Mouse (Mus musculus): ENCODE measurements around the gene Iqgap2. TPM values are rescaled to one million over a fixed set of nuclear protein-coding genes. Genes with fewer than 3 reads are reported as not detected.

The Iqgap2 gene
- total and polyA plus RNA-seq, 3 experiments: 0.61 to 2.5 (median 2.2) TPM

GRCm38 (mm10) chr13:95849501-95850007 lies 42.2 kb downstream of the Iqgap2 start:
- Histone ChIP-seq H3K36me3 (ENCODE audit: control insufficient read depth, insufficient read depth, low read length) (no peaks in the 10 kb centered on the region), H3K79me2 (replicated peaks; ENCODE audit: control insufficient read depth, insufficient read depth, low read length) (no peaks in the 10 kb centered on the region), H3K9ac (ENCODE audit: low read depth, low read length) (no peak overlapping the region), H3K4me3 (no peak overlapping the region), H3K4me1 (ENCODE audit: control insufficient read depth, insufficient read depth, low read length) (no peaks in the 10 kb centered on the region), H3K27me3 (ENCODE audit: control insufficient read depth, insufficient read depth, low read length) (no peaks in the 10 kb centered on the region), H3K27ac (no peak overlapping the region)
- no peak for TF ChIP-seq CTCF (IDR thresholded peaks at IDR 0.05)
- intact Hi-C loops (cut with DNase I): no loop called here
- WGBS: 57% methylated on average over 7 of the region's 7 CpGs
- DNase-seq: no peak

- Histone ChIP-seq H3K79me2 (replicated peaks; ENCODE audit: control insufficient read depth, insufficient read depth, low read length) (no peaks in the 10 kb centered on the region), H3K36me3 (ENCODE audit: control insufficient read depth, insufficient read depth, low read length) (no peaks in the 10 kb centered on the region), H3K9ac (ENCODE audit: low read depth, low read length) (no peak overlapping the region), H3K27me3 (ENCODE audit: control insufficient read depth, insufficient read depth, low read length) (no peaks in the 10 kb centered on the region), H3K4me3 (no peak overlapping the region), H3K4me1 (ENCODE audit: control insufficient read depth, insufficient read depth, low read length) (no peaks in the 10 kb centered on the region), H3K27ac (no peak overlapping the region)
- TF ChIP-seq EP300 (IDR thresholded peaks at IDR 0.05; ENCODE audit: insufficient read depth, low read depth, low read length): no peak
- no peak for TF ChIP-seq POLR2A (IDR thresholded peaks at IDR 0.05; ENCODE audit: insufficient read depth, low read depth, low read length)
- TF ChIP-seq CTCF (IDR thresholded peaks at IDR 0.05): no peak
- 53% methylated on average over 5 of the region's 5 CpGs for WGBS
- intact Hi-C loops (cut with DNase I): no loop called here
- no peak for DNase-seq
Measured at GRCm38 (mm10) chr13:95846364-95846763, 45.4 kb downstream of the Iqgap2 start.

- Histone ChIP-seq H3K27me3 (ENCODE audit: control insufficient read depth, insufficient read depth, low read length) (no peaks in the 10 kb centered on the region), H3K79me2 (replicated peaks; ENCODE audit: control insufficient read depth, insufficient read depth, low read length) (no peaks in the 10 kb centered on the region), H3K36me3 (ENCODE audit: control insufficient read depth, insufficient read depth, low read length) (no peaks in the 10 kb centered on the region), H3K9ac (ENCODE audit: low read depth, low read length) (no peak overlapping the region), H3K4me1 (ENCODE audit: control insufficient read depth, insufficient read depth, low read length) (no peaks in the 10 kb centered on the region), H3K27ac (no peak overlapping the region), H3K4me3 (no peak overlapping the region)
- WGBS: 52% methylated on average over 3 of the region's 3 CpGs
- no peak for DNase-seq
- TF ChIP-seq EP300 (IDR thresholded peaks at IDR 0.05; ENCODE audit: insufficient read depth, low read depth, low read length) (no peak), POLR2A (IDR thresholded peaks at IDR 0.05; ENCODE audit: insufficient read depth, low read depth, low read length) (no peak), CTCF (IDR thresholded peaks at IDR 0.05) (no peak)
- intact Hi-C loops (cut with DNase I): no loop called here
Measured at GRCm38 (mm10) chr13:95844950-95845349, 46.8 kb downstream of the Iqgap2 start.

GRCm38 (mm10) chr13:95843411-95844026 lies 48.2 kb downstream of the Iqgap2 start:
- Histone ChIP-seq H3K4me1 (ENCODE audit: control insufficient read depth, insufficient read depth, low read length) (no peaks in the 10 kb centered on the region), H3K79me2 (replicated peaks; ENCODE audit: control insufficient read depth, insufficient read depth, low read length) (no peaks in the 10 kb centered on the region), H3K4me3 (no peak overlapping the region), H3K9ac (ENCODE audit: low read depth, low read length) (no peak overlapping the region), H3K27me3 (ENCODE audit: control insufficient read depth, insufficient read depth, low read length) (no peaks in the 10 kb centered on the region), H3K36me3 (ENCODE audit: control insufficient read depth, insufficient read depth, low read length) (no peaks in the 10 kb centered on the region), H3K27ac (no peak overlapping the region)
- intact Hi-C loops (cut with DNase I): no loop called here
- no peak for DNase-seq
- 89% methylated on average over 10 of the region's 10 CpGs for WGBS
- TF ChIP-seq EP300 (IDR thresholded peaks at IDR 0.05; ENCODE audit: insufficient read depth, low read depth, low read length) (no peak), CTCF (IDR thresholded peaks at IDR 0.05) (no peak), POLR2A (IDR thresholded peaks at IDR 0.05; ENCODE audit: insufficient read depth, low read depth, low read length) (no peak)

- Histone ChIP-seq H3K27me3 (ENCODE audit: control insufficient read depth, insufficient read depth, low read length) (no peaks in the 10 kb centered on the region), H3K27ac (no peak overlapping the region), H3K4me3 (no peak overlapping the region), H3K9ac (ENCODE audit: low read depth, low read length) (no peak overlapping the region), H3K79me2 (replicated peaks; ENCODE audit: control insufficient read depth, insufficient read depth, low read length) (no peaks in the 10 kb centered on the region), H3K36me3 (ENCODE audit: control insufficient read depth, insufficient read depth, low read length) (no peaks in the 10 kb centered on the region), H3K4me1 (ENCODE audit: control insufficient read depth, insufficient read depth, low read length) (no peaks in the 10 kb centered on the region)
- TF ChIP-seq EP300 (IDR thresholded peaks at IDR 0.05; ENCODE audit: insufficient read depth, low read depth, low read length): no peak
- no peak for TF ChIP-seq CTCF (IDR thresholded peaks at IDR 0.05)
- TF ChIP-seq POLR2A (IDR thresholded peaks at IDR 0.05; ENCODE audit: insufficient read depth, low read depth, low read length): no peak
- 52% methylated on average over 7 of the region's 7 CpGs for WGBS
- DNase-seq: no peak
- intact Hi-C loops (cut with DNase I): no loop called here
Measured at GRCm38 (mm10) chr13:95842803-95843202, 48.9 kb downstream of the Iqgap2 start.

- WGBS: 86% methylated on average over 1 of the region's 1 CpGs
Measured at GRCm38 (mm10) chr13:95841946-95842345, 49.8 kb downstream of the Iqgap2 start.

More at GRCm38 (mm10) chr13:95841946-95842345, 49.8 kb downstream of the Iqgap2 start:
- Histone ChIP-seq H3K4me3 (no peak overlapping the region), H3K9ac (ENCODE audit: low read depth, low read length) (no peak overlapping the region), H3K27me3 (ENCODE audit: control insufficient read depth, insufficient read depth, low read length) (no peaks in the 10 kb centered on the region), H3K79me2 (replicated peaks; ENCODE audit: control insufficient read depth, insufficient read depth, low read length) (no peaks in the 10 kb centered on the region), H3K27ac (no peak overlapping the region), H3K36me3 (ENCODE audit: control insufficient read depth, insufficient read depth, low read length) (no peaks in the 10 kb centered on the region), H3K4me1 (ENCODE audit: control insufficient read depth, insufficient read depth, low read length) (no peaks in the 10 kb centered on the region)
- TF ChIP-seq POLR2A (IDR thresholded peaks at IDR 0.05; ENCODE audit: insufficient read depth, low read depth, low read length) (no peak), EP300 (IDR thresholded peaks at IDR 0.05; ENCODE audit: insufficient read depth, low read depth, low read length) (no peak), CTCF (IDR thresholded peaks at IDR 0.05) (no peak)
- DNase-seq: no peak
- intact Hi-C loops (cut with DNase I): no loop called here

Measured in heart, adult 2 months (tissue).